Mouse (Mus musculus): ENCODE measurements around the gene Camk1.
A peak's percentile ranks its signal among the peaks of the same experiment; 100 is the strongest.

The Camk1 gene

DNA sequence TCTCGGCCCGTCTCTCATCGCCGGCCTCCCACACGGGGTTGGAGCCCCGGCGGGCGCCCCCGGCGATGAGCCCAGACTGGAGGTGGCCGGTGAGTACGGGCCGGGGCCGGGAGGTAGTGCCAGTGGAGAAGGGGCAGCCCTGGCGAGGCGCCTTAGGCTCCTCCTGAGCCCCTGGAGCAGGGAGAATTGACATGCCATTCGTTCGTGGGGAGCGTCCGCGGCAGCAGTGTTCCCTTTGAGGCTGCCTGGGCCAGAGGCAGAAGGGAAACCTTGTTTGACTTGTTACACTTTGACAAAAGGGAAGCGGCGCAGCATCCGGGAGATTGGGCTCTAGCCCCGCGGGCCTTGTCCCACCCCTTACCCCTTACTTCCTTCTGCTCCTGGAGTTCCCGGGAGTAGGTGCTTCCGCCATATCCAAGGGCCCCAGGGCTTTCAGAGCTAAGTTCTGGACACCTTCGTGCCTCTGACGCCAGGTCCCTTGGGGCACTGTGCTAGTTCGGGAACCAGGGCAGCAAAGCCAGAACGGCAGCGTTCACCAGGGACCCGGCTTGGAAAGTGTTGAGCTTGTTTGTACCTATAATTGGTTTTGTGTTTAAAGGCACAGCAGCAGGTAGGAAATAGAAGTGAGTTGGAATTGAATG, 36.2 kb downstream of the Camk1 start:
- DNase-seq (ENCODE audit: low read depth in 1 of 2, low spot score in 2 of 2): peak; percentile 59 to 76

DNA sequence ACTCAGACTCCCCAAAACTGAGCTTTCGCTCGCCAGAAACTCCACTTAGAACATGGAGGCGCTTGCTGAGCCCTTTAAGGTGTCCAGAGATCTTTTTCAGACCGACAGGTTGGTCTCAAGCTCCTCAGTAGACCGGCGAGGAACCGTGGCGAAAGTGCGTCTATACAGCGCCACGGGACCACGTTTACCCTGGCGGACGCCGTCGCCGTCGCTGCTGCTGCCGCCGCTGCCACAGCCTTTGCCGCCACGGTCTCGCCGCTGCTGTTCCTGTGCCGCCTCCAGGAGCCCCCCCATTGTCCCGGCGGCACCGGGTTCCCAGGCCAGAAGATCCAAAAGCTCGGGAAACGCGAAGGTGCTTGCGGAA, 36.8 kb downstream of the Camk1 start, which contains the start of gene Brpf1:
Gene Brpf1, plus strand, starts transcription at position 152 of the 364 bp plus-strand sequence.
- DNase-seq (ENCODE audit: low read depth in 1 of 2, low spot score in 2 of 2): no peak

DNA sequence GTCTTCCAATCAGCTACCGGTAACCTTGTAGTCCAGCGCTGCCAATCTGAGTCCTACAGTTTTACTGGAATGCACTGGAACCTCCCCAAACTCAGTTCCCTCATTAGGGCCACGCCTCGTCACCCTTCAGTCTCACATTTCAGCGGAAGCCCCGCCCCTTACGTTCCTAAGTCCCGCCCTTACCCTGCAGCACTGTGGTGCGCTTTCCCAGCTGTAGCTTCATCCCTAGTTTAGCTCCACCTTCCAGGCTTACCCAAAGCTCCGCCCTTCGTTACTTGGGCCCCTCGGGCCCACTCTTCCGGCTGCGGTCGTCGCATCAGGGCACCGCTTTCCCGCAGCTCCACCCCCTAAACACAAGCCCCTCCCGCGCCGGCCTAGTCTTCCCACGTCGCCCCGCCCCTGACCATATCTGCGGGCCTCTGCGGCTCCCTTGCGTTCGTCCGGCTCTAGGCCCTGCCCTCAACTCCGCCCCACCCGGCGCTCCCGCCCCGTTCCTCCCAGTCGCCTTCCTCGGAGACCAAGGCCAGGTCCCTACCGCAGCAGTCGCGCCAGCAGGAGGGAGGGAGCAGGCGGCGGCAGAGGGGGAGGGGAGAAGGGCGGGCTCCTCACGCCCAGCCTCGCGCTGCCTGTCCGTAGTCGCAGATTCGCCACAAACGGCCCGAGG, 37.3 kb downstream of the Camk1 start:
- peak; percentile 100 for DNase-seq (ENCODE audit: low read depth in 1 of 2, low spot score in 2 of 2)

DNA sequence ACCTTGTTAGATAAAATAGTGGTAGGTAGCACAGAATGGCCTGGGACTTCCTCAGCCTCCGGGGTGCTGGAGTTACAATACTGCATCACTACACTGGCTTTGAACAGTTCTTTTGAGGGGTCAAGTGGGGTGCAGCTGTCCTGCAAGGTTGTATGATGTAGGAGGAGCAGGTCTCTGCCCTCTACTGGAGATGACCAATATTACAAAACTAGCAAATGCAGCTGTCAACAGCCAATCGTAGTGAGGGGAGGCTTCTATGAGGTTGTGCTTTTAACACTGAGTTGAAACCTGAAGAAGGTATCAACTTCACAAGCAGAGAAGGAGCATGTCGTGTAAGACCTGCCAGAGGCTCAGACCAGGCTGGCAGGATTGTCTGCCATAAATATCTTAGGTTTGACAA, 41.5 kb downstream of the Camk1 start:
- no peak for DNase-seq (ENCODE audit: low read depth in 1 of 2, low spot score in 2 of 2)

DNA sequence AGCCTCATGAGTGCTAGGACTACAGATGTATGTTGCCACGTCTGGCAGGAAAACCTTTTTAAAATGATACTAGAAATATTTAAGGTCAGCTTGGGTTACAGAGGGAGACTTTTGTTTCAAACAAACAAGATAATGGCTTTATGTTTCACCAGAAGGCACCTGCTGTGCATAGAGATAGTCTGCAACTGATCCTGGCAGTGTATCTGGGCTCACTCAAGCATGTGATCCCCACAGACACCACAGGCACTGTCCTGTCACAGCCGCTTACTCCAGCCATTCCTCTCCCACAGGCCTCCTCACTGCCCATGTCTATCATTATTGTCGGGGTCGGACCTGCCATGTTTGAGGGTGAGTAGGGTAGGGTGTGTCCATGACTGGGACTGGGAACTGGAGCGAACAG, 42.4 kb downstream of the Camk1 start:
- no peak for DNase-seq (ENCODE audit: low read depth in 1 of 2, low spot score in 2 of 2)

DNA sequence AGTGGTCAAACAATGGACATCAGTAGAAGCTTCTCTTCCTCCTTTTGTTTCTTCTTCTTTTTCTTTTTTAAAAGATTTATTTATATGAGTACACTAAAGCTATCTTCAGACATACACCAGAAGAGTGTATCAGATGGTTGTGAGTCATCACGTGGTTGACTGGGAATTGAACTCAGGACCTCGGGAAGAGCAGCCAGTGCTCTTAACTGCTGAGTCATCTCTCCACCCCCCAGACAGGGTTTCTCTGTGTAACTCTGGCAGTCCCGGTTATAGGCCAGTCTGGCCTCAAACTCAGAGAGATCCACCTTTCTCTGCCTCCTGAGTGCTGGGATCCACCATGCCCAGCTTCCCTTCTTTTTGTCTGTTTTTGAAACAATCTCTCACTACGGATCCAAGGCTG, 47.1 kb downstream of the Camk1 start:
- DNase-seq (ENCODE audit: low read depth in 1 of 2, low spot score in 2 of 2): no peak

DNA sequence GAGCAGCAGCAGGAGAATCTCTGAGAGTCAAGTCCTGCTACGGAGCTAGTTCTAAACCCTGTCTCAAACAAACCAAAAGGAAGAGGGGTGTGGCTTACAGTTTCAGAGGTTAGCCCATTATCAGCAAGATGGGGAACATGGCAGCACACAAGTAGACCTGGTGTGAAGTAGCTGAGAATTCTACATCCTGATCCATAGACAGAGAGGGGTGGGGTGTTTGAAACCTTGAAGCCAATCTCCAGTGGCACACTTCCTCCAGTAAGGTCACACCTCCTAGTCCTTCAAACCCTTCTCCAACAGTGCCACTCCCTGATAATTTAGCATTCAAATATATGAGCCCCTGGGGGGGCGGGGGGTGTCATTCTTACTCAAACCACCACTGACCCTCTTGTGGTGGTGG, 47.7 kb downstream of the Camk1 start:
- DNase-seq (ENCODE audit: low read depth in 1 of 2, low spot score in 2 of 2): no peak

DNA sequence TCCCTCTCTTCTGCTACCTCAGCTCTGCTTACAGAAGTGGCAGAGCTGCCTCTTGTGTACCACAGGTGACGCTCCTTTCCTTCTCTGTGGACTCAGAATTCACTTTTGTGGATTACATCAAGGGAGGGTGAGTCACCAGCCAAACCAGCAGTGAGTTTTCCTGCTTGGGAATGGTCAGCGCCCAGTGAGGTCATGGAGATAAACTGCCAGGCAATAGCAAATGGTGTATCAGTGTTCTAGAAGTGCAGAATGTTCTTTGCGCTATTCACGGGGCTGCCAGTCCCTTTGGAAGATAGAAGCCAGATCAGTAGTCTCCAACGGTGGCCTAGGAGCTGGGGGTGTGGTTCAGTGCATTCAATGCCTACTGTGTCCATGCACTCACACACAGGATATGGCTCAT, 50.8 kb downstream of the Camk1 start:
- DNase-seq (ENCODE audit: low read depth in 1 of 2, low spot score in 2 of 2): no peak

DNA sequence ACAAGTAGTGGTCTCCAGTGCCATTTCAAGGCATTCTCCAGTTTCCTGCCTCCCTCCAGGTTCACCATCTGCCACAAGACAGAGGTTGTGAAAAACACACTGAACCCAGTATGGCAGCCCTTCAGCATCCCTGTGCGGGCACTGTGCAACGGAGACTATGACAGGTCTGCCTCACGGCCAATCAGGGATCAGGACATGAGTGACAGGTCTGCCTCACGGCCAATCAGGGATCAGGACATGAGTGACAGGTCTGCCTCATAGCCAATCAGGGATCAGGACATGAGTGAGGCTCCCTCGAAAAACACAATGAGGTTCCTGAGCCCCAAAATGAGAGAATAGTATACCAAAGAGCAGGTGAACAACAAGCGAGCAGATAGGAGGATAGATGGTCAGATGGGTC, 53.4 kb downstream of the Camk1 start:
- no peak for DNase-seq (ENCODE audit: low read depth in 1 of 2, low spot score in 2 of 2)

DNA sequence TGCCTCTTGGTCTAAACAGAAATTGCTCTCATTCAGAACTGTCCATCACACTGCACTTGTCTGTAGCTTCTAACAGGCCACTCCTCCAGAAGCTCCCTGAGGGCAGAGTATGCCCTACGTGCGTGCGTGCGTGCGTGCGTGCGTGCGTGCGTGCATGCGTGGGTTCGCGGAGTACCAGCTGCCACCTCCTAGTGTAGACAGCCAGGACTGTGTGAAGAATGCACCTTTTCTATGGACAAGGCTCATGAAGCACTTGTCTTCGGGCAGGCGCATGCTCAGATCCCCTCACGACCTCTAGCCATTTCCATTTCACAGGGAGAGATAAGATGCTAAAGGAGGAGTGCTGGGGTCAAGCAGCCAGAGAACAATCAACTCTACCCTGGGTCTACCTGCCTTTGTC, 54.4 kb downstream of the Camk1 start:
- DNase-seq (ENCODE audit: low read depth in 1 of 2, low spot score in 2 of 2): no peak

DNA sequence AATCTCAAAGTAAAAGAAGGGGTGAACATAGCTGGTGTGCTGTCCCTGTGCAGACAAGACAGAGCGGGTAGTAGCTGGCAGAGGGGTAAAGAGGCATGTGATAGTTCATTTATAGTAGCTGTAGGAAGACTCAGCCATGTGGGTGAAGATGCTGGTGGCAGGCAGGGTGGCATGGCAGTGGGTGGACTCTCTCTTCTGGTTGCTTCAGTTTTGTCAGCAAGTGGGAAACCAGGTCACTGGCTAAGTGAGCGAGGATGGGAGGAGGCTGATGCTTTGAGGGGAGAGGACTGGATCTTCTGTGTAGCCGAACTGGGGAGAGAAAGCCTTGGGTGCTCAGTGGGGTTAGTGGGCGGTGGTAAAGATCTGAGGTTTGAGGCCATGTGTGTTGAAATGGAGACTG, 56.5 kb downstream of the Camk1 start:
- no peak for DNase-seq (ENCODE audit: low read depth in 1 of 2, low spot score in 2 of 2)

DNA sequence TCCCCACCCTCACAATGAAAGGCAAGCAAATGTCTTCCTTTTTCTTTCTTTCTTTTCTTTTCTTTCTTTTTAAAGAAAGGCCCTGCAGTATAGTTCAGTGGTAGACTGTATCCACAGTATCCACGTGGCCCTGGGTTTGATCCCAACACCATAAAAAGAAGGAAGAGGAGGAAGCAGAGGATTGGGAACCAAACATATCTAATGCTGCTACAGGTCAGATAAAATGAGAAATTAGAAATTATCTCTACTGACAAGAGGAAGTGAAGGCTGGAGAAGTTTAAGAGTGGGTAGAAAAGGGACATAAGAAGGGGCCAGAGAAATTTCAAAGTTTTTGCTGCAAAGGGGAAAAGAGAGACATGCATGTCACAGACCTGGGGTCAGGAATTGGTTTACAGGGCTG, 57.5 kb downstream of the Camk1 start:
- DNase-seq (ENCODE audit: low read depth in 1 of 2, low spot score in 2 of 2): no peak

DNA sequence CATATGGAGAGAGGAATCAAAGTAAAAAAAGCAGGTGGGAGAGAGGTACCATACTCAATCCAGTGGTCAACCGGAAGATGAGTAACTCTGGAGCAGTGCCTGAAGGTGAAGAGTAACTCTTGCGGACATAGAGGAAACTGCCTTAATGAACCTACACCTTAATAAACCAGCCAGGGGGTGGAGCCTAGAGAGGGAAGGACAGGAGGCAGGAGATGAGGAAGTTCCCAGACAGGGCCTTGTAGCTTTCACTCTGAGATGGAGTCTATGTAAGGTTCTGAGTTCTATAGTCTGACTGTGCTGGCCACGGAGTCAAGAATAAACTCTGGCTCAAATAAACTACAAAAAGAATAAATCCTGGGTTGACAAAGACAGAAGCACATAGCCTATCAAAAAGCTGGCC, 58.9 kb downstream of the Camk1 start:
- peak in 1 of 2 experiments; percentile 21 for DNase-seq (ENCODE audit: low read depth in 1 of 2, low spot score in 2 of 2)
